ENCODE assay signal across 14 mouse cellular contexts in the genomic region with DNA sequence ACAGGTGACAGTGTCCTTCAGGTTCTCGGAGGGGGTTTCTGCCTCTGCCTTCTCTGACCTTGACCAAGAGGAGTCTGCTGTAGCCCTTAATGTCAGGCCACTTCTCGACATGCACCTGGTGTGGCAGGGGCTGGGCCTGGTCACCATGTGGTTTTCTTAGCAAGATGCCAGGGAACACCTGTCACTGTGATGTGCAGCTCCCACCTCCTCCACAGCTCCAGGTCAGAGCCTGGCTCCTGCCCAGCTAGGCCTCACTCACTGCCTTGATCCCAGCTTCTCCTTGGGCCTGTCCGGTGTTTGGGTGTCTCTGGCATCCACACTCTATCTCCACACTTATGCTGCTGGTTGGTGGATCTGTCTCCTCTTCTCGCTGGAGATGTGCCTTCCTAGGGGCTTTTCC.
DNase-seq lines count a peak whose midpoint lies in the region; ATAC-seq lines count a peak whose summit lies in the region.
"Had no signal": no experiment of that assay in that cellular context is flagged by ENCODE, and none has a peak within 500 bp of the region (broad histone marks: within the 10 kb centered on the region; RNA-seq: fewer than 3 reads in every experiment).

No protein-coding gene starts in this region.

- H3K4me1 ChIP-seq in heart, embryonic 15.5 days (replicated peaks): peaks cover 76% of the 10 kb centered on the region
- H3K4me1 ChIP-seq in limb, embryonic 12.5 days (replicated peaks): peaks cover 59% of the 10 kb centered on the region
- peaks cover 66% of the 10 kb centered on the region for H3K4me1 ChIP-seq in limb, embryonic 10.5 days

- H3K27ac ChIP-seq in heart, embryonic 15.5 days: peak overlapping the region; percentile 67
- peak overlapping the region; percentile 53; the same call in 1 of the 2 replicates for H3K27ac ChIP-seq in limb, embryonic 12.5 days
- H3K27ac ChIP-seq in limb, embryonic 10.5 days: no peak overlapping the region; the same call in 1 of the 2 replicates

- H3K36me3 ChIP-seq in heart, embryonic 15.5 days: no peaks in the 10 kb centered on the region
- H3K36me3 ChIP-seq in limb, embryonic 12.5 days: no peaks in the 10 kb centered on the region
- 0 out of 2 replicates have a peak, but pooled peaks cover 3% of the 10 kb centered on the region for H3K36me3 ChIP-seq in limb, embryonic 10.5 days
- H3K36me3 ChIP-seq: G1E had no signal

- WGBS in heart, embryonic 15.5 days: 51% methylated on average over 4 of the region's 4 CpGs
- 68% methylated on average over 4 of the region's 4 CpGs for WGBS in limb, embryonic 12.5 days
- 68% methylated on average over 4 of the region's 4 CpGs for WGBS in limb, embryonic 10.5 days

- H3K9me3 ChIP-seq in heart, embryonic 15.5 days (replicated peaks): no peaks in the 10 kb centered on the region
- no peaks in the 10 kb centered on the region for H3K9me3 ChIP-seq in limb, embryonic 12.5 days
- H3K9me3 ChIP-seq in limb, embryonic 10.5 days (replicated peaks): no peaks in the 10 kb centered on the region

- ATAC-seq in heart, embryonic 15.5 days (replicated peaks; ENCODE audit: insufficient number of reproducible peaks, insufficient read depth, low FRiP score, low read depth): no peak
- no peak for ATAC-seq in limb, embryonic 12.5 days (ENCODE audit: insufficient number of reproducible peaks, insufficient read depth, low FRiP score, low TSS enrichment, low read depth)

- H3K4me2 ChIP-seq in heart, embryonic 15.5 days: no peak overlapping the region
- H3K4me2 ChIP-seq in limb, embryonic 12.5 days: no peak overlapping the region

- H3K27me3 ChIP-seq in heart, embryonic 15.5 days: no peaks in the 10 kb centered on the region
- no peaks in the 10 kb centered on the region for H3K27me3 ChIP-seq in limb, embryonic 12.5 days
- H3K27me3 ChIP-seq in limb, embryonic 10.5 days (ENCODE audit: low read depth, poor library complexity, severe bottlenecking): no peaks in the 10 kb centered on the region

- H3K9ac ChIP-seq in heart, embryonic 15.5 days: no peak overlapping the region
- no peak overlapping the region for H3K9ac ChIP-seq in limb, embryonic 12.5 days (replicated peaks)

- DNase-seq in cerebellum, adult 18-20 months: peak; percentile 45 to 62
- no peak for DNase-seq in cerebellum, adult 8-10 months
- DNase-seq in heart, adult 8-10 months (ENCODE audit: low spot score): no peak
- DNase-seq in limb, embryonic 10.5 days (ENCODE audit: low spot score): no peak
- peak; percentile 55 to 57 for DNase-seq in cerebellum, postnatal 25 days
- no peak for DNase-seq in layer of hippocampus, postnatal 25 days (ENCODE audit: extremely low spot score in 1 of 2, low spot score in 1 of 2)
- DNase-seq: gastrocnemius, postnatal 36 days; kidney, adult 8-10 months; layer of hippocampus, postnatal 36 days; liver; right cerebral cortex, postnatal 25 days had no signal

- no peak overlapping the region for H3K4me3 ChIP-seq in heart, embryonic 15.5 days
- H3K4me3 ChIP-seq in limb, embryonic 12.5 days (replicated peaks): no peak overlapping the region
- no peak overlapping the region for H3K4me3 ChIP-seq in limb, embryonic 10.5 days

Comparison
In these comparisons a context has a peak if more than half of its experiments do, and no peak if none do; other contexts are left out.
1. DNase-seq: peak in cerebellum, adult 18-20 months (2 of 2) and cerebellum, postnatal 25 days (2 of 2); none in cerebellum, adult 8-10 months (single experiment), heart, adult 8-10 months (single experiment), limb, embryonic 10.5 days (single experiment) and layer of hippocampus, postnatal 25 days (0 of 2).